Mouse (Mus musculus): ENCODE results near the gene Clrn2. TPM values are rescaled to one million over a fixed set of nuclear protein-coding genes. Genes with fewer than 3 reads are reported as not detected.
A peak's percentile ranks its signal among the peaks of the same experiment; 100 is the strongest.

Clrn2 gene
- polyA plus RNA-seq, 1 experiment from 2014 or later, result not detected

DNA sequence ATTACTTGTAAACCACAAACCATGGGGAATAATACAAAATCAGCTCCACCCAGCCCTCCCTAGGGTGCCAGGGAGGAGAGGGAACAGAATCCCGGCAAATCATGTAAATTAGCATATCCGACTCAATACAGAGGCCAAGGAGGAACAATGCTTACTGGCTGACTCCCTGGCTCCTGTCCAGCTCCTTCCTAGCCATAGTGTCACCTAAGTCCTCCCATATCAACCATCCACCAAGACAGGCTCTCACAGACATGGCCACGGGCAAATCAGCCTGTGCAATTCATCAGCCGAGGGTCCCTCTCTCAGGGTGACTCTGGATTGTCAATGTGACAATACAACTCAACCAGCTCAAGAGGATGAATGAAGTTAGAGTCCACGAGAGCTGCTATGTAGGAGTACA, 4.9 kb upstream of the Clrn2 start:
- Histone ChIP-seq H3K4me1 (ENCODE audit: control insufficient read depth, insufficient read depth, low read length) (0 out of 2 replicates have a peak, but pooled peaks cover 7% of the 10 kb centered on the region), H3K27me3 (ENCODE audit: control insufficient read depth, insufficient read depth, low read length) (no peaks in the 10 kb centered on the region), H3K27ac (ENCODE audit: low read depth, low read length) (no peak overlapping the region), H3K4me2 (replicated peaks; ENCODE audit: low read depth, low read length) (peak overlapping the region; percentile 75), H3K9ac (ENCODE audit: low read depth, low read length) (peak overlapping the region; percentile 63; the same call in 1 of the 2 replicates), H3K36me3 (ENCODE audit: control insufficient read depth, insufficient read depth, low read length) (peaks cover 5% of the 10 kb centered on the region; the same call in 1 of the 2 replicates), H3K4me3 (ENCODE audit: low read length) (no peak overlapping the region; the same call in 1 of the 2 replicates), H3K9me3 (ENCODE audit: control insufficient read depth, low read length) (no peaks in the 10 kb centered on the region)
- 72% methylated on average over 5 of the region's 5 CpGs for WGBS
- no peak for ATAC-seq (ENCODE audit: low FRiP score, low TSS enrichment)

DNA sequence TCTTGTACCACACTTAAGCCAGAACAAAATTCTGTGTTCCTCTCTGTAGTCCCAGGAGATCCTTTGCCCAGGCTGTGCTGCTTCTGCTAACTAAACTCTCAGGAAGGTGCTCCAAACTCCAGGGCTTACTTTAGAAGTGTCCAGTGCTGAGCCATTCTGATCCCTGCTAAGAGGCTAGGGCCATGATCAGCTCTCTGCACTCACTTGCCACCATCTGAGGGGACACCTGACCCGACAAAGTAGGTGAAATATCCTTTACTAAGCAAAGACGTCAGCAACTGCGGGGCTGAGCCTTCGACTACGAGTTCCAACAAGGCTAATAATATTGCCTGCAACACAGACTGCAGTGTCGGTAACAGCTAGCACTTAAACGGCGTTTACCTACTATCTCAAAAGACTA, 4.3 kb upstream of the Clrn2 start:
- H3K9me3 ChIP-seq (ENCODE audit: control insufficient read depth, low read length), result no peaks in the 10 kb centered on the region
- H3K27me3 ChIP-seq (ENCODE audit: control insufficient read depth, insufficient read depth, low read length), result no peaks in the 10 kb centered on the region
- H3K36me3 ChIP-seq (ENCODE audit: control insufficient read depth, insufficient read depth, low read length), result peaks cover under 1% of the 10 kb centered on the region; the same call in 1 of the 2 replicates
- no peak for ATAC-seq (ENCODE audit: low FRiP score, low TSS enrichment)
- H3K27ac ChIP-seq (ENCODE audit: low read depth, low read length), result no peak overlapping the region
- H3K4me3 ChIP-seq (ENCODE audit: low read length), result peak overlapping the region; percentile 59
- 0 out of 2 replicates have a peak, but pooled peaks cover 7% of the 10 kb centered on the region for H3K4me1 ChIP-seq (ENCODE audit: control insufficient read depth, insufficient read depth, low read length)
- peak overlapping the region; percentile 75 for H3K4me2 ChIP-seq (replicated peaks; ENCODE audit: low read depth, low read length)
- peak overlapping the region; percentile 63; the same call in 1 of the 2 replicates for H3K9ac ChIP-seq (ENCODE audit: low read depth, low read length)
- 3% methylated on average over 8 of the region's 8 CpGs for WGBS

DNA sequence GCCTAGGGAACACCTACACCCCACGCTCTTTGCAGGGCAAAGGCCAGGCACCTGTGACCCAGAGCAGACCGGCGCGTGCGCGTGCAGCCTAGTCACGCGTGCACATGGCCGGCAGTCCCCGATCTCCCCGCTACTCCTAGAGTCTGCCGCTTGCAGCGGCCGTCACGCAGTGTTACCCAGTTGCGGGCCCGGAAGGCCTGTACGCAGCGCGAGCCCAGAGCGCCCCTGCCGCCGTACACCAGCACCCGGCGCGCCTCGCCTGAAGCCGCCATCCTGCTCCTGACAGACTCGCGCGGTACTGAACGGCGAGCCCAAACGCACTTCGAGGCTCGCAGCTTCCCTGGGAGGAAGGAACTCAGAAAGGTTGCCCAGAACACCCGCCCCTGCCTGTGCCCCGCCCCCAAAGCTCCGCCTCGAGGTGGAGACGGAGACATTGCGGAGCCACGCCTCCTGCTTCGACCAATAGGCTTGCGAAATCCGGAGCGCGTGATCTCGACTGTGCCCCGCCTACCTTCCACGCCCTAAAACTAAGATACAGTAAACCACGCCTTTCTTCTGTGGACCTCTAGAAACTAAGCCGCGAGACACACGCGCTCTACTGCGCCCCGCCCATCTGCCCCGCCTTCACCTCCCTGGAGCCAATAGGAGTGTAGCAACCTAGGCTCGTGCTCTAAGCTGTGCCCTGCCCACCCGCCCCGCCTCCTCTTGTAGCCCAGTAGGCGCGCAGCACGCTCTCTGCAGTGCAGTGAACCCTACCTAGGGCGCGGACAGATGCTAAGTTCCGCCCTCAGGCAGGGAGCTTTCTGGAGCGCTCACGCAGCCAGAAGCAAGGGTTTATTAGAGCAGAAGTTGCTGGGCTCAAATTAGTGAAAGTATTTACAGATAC, 3.5 kb upstream of the Clrn2 start, which contains the start of gene Qdpr:
Gene Qdpr (minus strand): TSS at position 406 of the 886 bp plus-strand sequence.
- Histone ChIP-seq H3K4me2 (replicated peaks; ENCODE audit: low read depth, low read length) (peak within 1 kb of the TSS; percentile 75), H3K9me3 (ENCODE audit: control insufficient read depth, low read length) (no peaks in the 10 kb centered on the region), H3K27ac (ENCODE audit: low read depth, low read length) (peak within 1 kb of the TSS; percentile 59), H3K4me3 (ENCODE audit: low read length) (peak within 1 kb of the TSS; percentile 59), H3K27me3 (ENCODE audit: control insufficient read depth, insufficient read depth, low read length) (no peaks in the 10 kb centered on the region), H3K36me3 (ENCODE audit: control insufficient read depth, insufficient read depth, low read length) (no peaks in the 10 kb centered on the region), H3K9ac (ENCODE audit: low read depth, low read length) (peak within 1 kb of the TSS; percentile 63), H3K4me1 (ENCODE audit: control insufficient read depth, insufficient read depth, low read length) (0 out of 2 replicates have a peak, but pooled peaks cover 7% of the 10 kb centered on the region)
- peak; percentile 99 for ATAC-seq (ENCODE audit: low FRiP score, low TSS enrichment)
- WGBS, result under 1% methylated on average over 70 of the region's 70 CpGs

DNA sequence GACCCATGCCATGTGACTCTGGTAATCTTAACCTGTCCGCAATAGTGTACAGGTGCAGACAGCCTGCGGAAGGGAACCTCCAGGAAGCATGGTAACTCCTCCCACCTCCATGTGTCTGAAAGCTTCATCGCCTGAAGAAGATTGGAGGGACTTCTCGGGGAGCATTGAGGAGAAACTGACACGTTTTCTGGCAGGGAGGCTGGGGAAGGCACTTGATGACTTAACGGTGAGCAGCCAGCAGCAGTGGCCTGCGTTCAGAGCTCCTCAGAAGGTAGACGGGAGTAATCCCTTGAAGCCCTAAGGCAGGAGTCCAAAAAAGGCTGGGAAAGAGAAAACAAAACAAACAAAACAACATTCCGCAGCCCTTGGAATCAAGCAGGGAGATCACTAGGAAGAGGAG, 905 bp downstream of the Clrn2 start:
- WGBS, result 44% methylated on average over 9 of the region's 9 CpGs
- no peak overlapping the region for H3K4me3 ChIP-seq (ENCODE audit: low read length)
- no peaks in the 10 kb centered on the region for H3K27me3 ChIP-seq (ENCODE audit: control insufficient read depth, insufficient read depth, low read length)
- H3K9ac ChIP-seq (ENCODE audit: low read depth, low read length), result no peak overlapping the region
- H3K4me2 ChIP-seq (replicated peaks; ENCODE audit: low read depth, low read length), result no peak overlapping the region
- H3K4me1 ChIP-seq (ENCODE audit: control insufficient read depth, insufficient read depth, low read length), result no peaks in the 10 kb centered on the region
- H3K36me3 ChIP-seq (ENCODE audit: control insufficient read depth, insufficient read depth, low read length), result no peaks in the 10 kb centered on the region
- no peak overlapping the region for H3K27ac ChIP-seq (ENCODE audit: low read depth, low read length)
- H3K9me3 ChIP-seq (ENCODE audit: control insufficient read depth, low read length), result no peaks in the 10 kb centered on the region
- no peak for ATAC-seq (ENCODE audit: low FRiP score, low TSS enrichment)

DNA sequence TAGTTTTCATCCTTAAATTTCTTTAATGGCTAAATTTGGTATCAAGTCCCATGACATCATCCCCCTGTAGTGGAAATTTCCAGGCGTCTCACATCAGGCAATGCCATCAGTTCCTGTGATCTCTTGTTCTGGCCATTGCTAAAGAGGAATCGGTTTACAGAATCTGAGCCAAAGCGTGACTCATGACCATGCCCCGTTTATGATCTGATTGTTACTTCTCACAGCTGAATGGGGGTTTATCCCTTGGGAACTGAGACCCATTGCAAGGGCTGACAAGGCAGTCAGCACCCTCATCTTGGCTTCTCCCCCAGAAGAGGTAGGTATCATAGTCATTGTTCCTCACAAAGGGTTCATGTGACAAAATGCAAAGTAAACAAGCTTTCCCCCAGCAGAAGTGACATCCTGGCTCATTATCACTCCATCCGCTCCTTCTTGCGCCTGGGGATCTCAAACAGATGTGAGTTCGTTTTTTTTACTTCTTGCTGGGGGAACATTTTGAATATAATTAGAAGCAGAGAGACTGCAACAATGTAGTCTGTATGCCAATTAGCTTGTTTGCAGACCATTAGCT, 19.4 kb downstream of the Clrn2 start:
- WGBS, result 41% methylated on average over 7 of the region's 7 CpGs
- Histone ChIP-seq H3K4me1 (ENCODE audit: control insufficient read depth, insufficient read depth, low read length) (0 out of 2 replicates have a peak, but pooled peaks cover 5% of the 10 kb centered on the region), H3K9me3 (ENCODE audit: control insufficient read depth, low read length) (no peaks in the 10 kb centered on the region), H3K9ac (ENCODE audit: low read depth, low read length) (no peak overlapping the region), H3K36me3 (ENCODE audit: control insufficient read depth, insufficient read depth, low read length) (no peaks in the 10 kb centered on the region), H3K4me2 (replicated peaks; ENCODE audit: low read depth, low read length) (no peak overlapping the region), H3K27ac (ENCODE audit: low read depth, low read length) (no peak overlapping the region), H3K27me3 (ENCODE audit: control insufficient read depth, insufficient read depth, low read length) (no peaks in the 10 kb centered on the region), H3K4me3 (ENCODE audit: low read length) (no peak overlapping the region)
- ATAC-seq (ENCODE audit: low FRiP score, low TSS enrichment), result no peak

DNA sequence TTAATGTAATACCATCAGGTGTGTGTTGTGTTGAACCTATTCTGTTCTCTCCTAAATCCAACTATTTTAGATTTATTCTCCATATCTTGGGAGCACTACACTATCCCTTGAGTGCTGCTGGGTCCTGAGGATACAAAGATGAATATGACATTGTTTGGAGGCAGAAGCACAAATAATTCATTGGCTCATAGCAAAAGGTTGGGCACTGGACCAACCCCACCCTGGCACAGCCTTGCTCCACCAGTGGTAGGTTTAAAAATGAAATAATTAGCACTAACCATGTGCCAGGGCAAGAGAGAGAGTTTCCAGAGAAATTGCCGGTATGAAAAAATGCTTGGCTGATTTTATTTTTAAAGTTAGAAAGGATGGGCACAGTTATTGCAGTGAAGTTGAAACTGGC, 20.0 kb downstream of the Clrn2 start:
- no peak overlapping the region for H3K27ac ChIP-seq (ENCODE audit: low read depth, low read length)
- WGBS, result 85% methylated on average over 1 of the region's 1 CpGs
- no peaks in the 10 kb centered on the region for H3K27me3 ChIP-seq (ENCODE audit: control insufficient read depth, insufficient read depth, low read length)
- no peaks in the 10 kb centered on the region for H3K36me3 ChIP-seq (ENCODE audit: control insufficient read depth, insufficient read depth, low read length)
- H3K9ac ChIP-seq (ENCODE audit: low read depth, low read length), result no peak overlapping the region
- no peak overlapping the region for H3K4me2 ChIP-seq (replicated peaks; ENCODE audit: low read depth, low read length)
- 0 out of 2 replicates have a peak, but pooled peaks cover 5% of the 10 kb centered on the region for H3K4me1 ChIP-seq (ENCODE audit: control insufficient read depth, insufficient read depth, low read length)
- no peak overlapping the region for H3K4me3 ChIP-seq (ENCODE audit: low read length)
- ATAC-seq (ENCODE audit: low FRiP score, low TSS enrichment), result no peak
- H3K9me3 ChIP-seq (ENCODE audit: control insufficient read depth, low read length), result no peaks in the 10 kb centered on the region

DNA sequence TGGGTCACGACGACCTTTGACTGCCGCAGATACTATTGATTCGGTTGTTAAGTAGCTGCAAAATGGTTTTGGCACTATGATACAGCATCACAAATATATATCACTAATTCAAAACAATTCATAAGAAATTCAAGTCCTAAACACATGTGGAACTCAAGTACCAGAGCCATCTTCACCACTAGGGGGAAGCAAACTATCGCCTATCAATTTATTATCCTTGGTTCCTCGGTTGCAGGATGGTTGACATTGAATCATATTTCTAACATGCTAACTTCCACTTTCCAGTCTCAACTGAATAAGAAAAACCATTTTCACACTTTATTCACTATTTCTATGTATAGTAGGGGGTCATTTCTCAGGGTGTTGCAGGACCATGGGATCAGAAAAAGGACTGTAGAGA, 20.7 kb downstream of the Clrn2 start:
- H3K4me2 ChIP-seq (replicated peaks; ENCODE audit: low read depth, low read length), result no peak overlapping the region
- H3K9me3 ChIP-seq (ENCODE audit: control insufficient read depth, low read length), result no peaks in the 10 kb centered on the region
- H3K36me3 ChIP-seq (ENCODE audit: control insufficient read depth, insufficient read depth, low read length), result no peaks in the 10 kb centered on the region
- H3K9ac ChIP-seq (ENCODE audit: low read depth, low read length), result no peak overlapping the region
- no peaks in the 10 kb centered on the region for H3K27me3 ChIP-seq (ENCODE audit: control insufficient read depth, insufficient read depth, low read length)
- 0 out of 2 replicates have a peak, but pooled peaks have one; percentile 32 for ATAC-seq (ENCODE audit: low FRiP score, low TSS enrichment)
- H3K4me3 ChIP-seq (ENCODE audit: low read length), result no peak overlapping the region
- WGBS, result 39% methylated on average over 6 of the region's 6 CpGs
- no peak overlapping the region for H3K27ac ChIP-seq (ENCODE audit: low read depth, low read length)
- 0 out of 2 replicates have a peak, but pooled peaks cover 5% of the 10 kb centered on the region for H3K4me1 ChIP-seq (ENCODE audit: control insufficient read depth, insufficient read depth, low read length)

DNA sequence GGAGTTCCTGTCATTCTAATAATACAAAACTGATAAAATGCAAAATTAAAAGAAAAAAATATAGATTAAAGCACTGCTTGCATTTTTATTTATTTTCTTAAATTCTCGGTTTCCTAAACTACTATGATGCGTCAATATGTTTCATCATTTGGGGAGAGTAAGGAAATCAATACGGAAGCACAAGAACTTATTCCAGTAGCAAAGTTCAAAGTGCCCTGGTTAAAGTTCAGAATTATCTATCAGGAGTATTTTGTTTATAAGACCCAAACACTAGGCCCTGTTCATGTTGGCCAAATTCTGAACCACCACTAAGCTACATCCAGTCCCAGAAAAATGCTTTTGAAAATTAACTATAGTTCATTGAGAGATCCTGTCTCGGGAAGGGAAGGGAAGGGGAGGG, 21.2 kb downstream of the Clrn2 start:
- no peak for ATAC-seq (ENCODE audit: low FRiP score, low TSS enrichment)
- Histone ChIP-seq H3K4me3 (ENCODE audit: low read length) (no peak overlapping the region), H3K9ac (ENCODE audit: low read depth, low read length) (no peak overlapping the region), H3K27me3 (ENCODE audit: control insufficient read depth, insufficient read depth, low read length) (no peaks in the 10 kb centered on the region), H3K4me2 (replicated peaks; ENCODE audit: low read depth, low read length) (no peak overlapping the region), H3K27ac (ENCODE audit: low read depth, low read length) (no peak overlapping the region), H3K9me3 (ENCODE audit: control insufficient read depth, low read length) (no peaks in the 10 kb centered on the region), H3K36me3 (ENCODE audit: control insufficient read depth, insufficient read depth, low read length) (no peaks in the 10 kb centered on the region), H3K4me1 (ENCODE audit: control insufficient read depth, insufficient read depth, low read length) (0 out of 2 replicates have a peak, but pooled peaks cover 5% of the 10 kb centered on the region)
- 65% methylated on average over 4 of the region's 4 CpGs for WGBS

DNA sequence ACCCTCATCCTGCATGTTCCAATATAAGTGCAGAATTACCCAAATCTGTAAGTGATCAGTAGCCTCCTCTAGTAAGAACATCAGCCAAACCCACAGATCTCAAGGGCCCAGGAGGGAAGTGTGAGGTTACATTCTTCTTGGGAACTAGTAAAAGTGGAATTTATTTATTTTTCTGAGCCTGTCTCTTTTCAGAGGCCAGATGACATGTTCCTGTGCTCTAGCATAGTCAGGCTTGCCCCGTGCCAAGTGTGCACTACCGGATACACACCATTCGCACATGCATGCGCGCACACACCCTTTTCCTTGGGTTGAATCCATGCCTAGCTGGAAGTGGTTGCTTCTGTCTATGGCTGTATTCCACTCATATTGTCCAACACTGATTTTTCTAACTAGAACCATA, 22.2 kb downstream of the Clrn2 start:
- ATAC-seq (ENCODE audit: low FRiP score, low TSS enrichment), result no peak
- 92% methylated on average over 5 of the region's 5 CpGs for WGBS
- Histone ChIP-seq H3K27ac (ENCODE audit: low read depth, low read length) (no peak overlapping the region), H3K9ac (ENCODE audit: low read depth, low read length) (no peak overlapping the region), H3K4me2 (replicated peaks; ENCODE audit: low read depth, low read length) (no peak overlapping the region), H3K4me1 (ENCODE audit: control insufficient read depth, insufficient read depth, low read length) (0 out of 2 replicates have a peak, but pooled peaks cover 5% of the 10 kb centered on the region), H3K4me3 (ENCODE audit: low read length) (no peak overlapping the region), H3K9me3 (ENCODE audit: control insufficient read depth, low read length) (no peaks in the 10 kb centered on the region), H3K27me3 (ENCODE audit: control insufficient read depth, insufficient read depth, low read length) (no peaks in the 10 kb centered on the region), H3K36me3 (ENCODE audit: control insufficient read depth, insufficient read depth, low read length) (no peaks in the 10 kb centered on the region)
